Mouse (Mus musculus) cerebellum, adult 8-10 months (tissue): ENCODE measurements at regions not wholly inside any gene's neighbourhood (a gene's known extent, or its start where the extent isn't known, plus 50 kb on each side); places are given as distances from the start of the nearest gene placed in this dataset.

Experiments
- DNase-seq: peaks from one replicate; pipeline ENCODE4 v3.0.0; 2022

DNA sequence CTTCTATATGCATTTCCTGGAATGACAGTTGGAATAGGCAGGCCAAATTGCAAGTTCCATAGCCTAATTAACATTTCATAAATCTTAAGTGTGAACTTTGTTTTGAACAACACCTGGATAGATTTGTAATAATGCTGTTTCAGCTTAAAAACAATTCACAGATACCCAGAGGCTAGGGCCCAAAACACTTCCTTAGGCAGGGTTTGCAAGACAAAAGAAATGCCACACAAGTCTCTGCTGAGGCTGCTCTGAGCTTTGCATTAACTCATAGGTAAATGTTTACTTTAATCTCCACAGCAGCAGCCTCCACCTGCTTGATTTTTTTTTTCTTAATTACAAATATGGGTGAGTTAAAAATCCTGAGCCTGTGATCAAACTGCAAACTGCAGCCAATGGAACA, 118.4 kb downstream of the Gnat3 start:
- no peak for DNase-seq

DNA sequence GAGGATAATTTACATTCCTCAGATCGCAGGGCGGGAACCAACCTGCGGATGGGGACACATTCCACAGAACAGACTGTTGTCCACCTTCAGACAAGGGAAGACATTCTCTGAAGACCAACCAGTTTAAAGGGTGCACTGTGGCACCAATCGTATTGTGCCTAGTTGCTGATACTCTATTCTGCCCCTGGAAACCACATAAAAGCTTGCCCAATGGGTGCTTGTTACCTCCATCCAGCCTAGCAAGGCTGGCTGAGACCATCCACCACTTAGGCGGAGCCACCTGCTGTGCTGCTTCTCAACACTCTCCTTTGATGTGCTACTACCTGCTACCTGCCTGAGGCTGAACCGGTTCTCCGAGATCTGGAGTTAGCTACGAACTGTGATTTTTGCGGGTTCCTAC, 119.9 kb downstream of the Gnat3 start:
- no peak for DNase-seq

DNA sequence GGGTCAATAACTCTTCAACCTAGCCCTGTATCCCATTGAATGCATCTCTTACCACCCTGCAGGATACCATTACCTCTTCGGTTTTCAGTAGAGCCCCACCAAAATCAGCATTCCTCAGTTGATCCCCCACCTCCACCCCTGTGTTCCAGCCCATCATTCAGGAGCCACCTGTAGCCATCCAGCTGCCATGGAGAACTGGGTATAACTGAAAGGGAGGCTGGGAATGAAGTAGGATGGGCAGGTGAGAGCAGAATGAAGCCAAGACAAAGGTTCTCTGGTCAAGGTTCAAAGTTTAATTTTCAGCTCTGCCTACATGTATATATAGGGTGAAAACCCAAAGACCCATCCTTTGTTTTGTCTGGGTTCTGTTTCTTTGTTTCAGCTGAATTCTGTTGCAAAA, 121.4 kb downstream of the Gnat3 start:
- DNase-seq: no peak

DNA sequence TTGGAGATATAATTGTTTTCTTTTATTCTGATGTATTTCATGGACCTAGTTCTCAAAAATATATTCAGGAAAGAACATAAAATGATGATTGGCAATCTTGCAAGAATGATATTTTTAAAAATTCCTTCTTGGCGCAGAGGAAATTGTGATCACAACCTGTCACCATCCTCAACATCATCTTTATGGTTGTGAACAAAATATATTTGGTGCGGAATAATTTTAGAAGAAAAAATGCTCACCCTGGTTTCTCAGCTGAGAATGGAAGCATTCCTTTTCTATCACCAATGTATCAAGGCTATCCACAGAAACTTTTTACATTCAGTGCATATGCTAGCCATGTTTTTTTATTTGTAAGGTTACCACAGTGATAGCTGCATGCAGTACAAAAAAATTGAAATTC, 123.1 kb downstream of the Gnat3 start:
- DNase-seq: no peak

DNA sequence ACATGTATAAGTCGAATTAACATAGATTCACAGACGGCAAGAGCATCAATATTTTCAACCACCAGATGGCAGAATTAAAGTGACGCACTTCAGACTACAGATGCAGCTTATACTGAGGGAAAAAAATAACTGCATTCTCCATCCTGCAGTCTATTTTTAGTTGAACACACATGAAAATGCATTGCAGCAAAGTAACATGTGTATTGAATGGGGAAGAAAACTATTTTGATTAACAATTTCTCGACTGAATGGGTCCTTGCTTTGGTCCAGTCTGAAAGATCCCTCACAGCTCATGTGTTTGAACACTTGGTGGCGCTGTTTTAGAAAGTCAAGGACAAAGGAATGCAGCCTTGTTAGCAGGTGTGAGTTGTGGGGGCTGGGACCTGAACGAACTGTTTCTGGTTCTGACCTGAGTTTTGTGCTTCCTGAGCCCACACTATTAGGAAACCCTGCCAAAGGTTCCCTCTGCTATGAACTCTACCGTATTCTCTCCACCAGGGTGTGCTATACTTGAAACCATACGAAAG, 125.6 kb downstream of the Gnat3 start:
- peak; percentile 63 for DNase-seq

DNA sequence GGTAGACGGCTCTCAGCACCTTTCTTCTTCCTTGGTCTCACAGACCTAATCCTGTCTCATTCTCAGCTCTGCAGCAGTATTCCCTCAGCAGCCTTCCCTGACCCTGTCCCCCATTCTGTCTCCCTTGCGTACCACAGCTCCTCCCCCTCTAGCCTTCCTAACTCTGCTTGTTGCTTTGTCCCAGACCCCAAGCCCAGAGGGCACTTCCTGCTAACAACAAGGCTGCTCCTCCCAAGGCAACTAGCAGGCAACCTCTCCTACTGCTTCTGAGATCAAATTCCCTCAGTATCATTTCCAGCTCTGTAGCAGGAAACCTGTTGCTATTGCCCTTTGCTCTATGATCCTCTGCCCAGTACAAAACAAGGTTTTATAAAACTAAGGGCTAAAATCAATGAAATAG, 127.6 kb downstream of the Gnat3 start:
- no peak for DNase-seq

DNA sequence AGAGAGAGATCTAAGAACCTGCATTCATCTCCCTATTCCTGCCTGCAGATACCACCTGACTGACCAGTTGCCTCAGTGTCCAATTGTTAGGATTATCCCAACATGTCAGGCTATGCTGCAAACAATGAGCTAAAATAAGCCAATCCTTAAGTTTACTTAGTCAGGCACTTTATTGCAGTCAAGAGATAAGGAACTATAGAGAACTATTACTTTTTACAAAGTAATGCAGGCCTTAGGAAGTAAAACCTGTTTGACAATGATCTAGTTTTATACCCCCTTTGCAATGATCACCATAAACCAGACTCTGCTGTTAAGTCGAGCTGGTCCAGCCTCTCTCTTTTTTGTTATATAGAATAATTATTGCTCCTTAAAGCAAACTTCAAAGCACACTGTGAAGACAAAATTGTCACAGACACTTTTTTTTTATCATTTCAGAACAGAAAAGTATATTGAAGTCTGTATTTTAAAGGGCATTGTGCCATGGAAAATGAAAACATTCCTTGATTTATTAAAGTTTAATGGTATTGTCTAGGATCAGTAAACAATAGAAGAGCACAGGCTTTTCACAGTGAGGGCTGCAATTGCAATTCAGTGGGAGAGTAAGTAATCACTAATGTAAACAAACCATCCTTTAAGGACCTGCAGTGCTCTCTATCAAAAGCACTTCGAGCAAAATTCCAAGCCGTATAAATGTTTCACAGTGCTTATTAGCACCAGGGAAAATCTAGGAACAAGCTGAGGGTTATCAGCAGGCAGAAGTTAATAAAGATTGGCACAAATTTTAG, 152.7 kb downstream of the Gnat3 start:
- no peak for DNase-seq

DNA sequence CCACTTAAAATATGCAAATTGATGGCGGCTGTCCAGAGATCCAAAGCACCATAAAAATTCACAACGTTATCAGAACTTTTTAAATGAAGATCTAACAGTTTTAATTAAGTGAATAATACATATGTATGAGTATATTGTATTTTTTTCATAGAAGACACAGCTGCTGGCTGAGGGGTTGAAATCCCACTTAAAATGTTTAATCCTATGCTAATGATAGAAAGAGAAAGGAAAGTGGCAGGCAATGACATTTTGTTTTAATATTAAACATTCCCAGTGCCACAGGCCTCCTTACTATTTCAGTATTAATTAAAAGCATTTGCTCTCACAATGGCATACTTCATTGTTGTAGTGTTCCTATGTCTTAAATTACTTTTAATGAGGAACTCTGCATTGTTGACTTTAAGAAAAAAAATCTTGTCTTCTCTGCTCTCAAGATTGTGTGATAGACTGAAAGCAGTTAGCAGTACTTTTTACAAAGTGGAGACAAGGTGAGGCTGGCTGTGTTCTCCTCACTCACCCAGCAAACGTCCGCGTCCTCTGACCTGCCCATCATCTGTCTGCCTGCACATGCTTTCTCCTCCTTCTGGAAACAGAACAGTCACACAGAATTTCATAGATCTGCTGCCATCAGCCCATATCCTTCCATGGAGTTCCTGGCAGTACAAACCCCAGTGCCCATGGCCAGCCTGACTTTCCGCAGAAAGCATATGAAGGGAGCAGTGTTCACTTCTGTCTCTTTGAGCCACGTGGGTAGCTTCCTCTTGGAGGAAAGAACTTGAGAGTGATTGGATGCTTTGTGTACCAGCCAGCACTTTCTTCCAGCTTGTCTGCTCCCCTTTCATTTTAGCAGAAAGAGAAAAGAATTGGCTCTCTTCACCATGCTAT, 173.7 kb downstream of the Gnat3 start:
- no peak for DNase-seq

DNA sequence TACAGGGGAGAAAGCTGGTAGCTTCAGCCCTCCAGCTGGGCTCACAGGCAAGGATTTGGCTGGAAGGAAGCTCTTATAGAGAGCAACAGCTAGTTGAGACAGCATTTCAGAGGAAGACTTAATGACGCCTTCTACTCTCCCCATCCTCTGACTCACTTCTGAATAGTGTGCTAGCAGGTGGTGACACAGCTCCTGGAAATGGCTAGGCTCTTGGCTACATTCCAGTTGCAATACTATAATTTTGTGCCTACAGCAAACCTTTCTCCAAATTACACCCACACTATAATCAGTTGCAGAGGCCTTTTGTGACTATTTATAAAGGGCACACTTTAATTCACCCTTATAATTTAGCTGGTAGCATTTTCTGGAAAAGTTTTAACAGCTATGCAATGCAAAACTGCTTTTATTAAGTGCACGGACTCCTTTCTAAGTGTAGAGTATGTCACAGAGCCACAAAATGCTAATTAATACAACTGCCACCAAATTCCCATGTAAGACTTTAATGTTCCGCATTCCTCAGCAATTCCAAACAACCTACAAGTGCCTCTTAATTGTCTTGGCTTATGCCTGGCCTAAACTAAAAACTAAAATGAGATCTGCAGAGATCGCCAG, 175.2 kb downstream of the Gnat3 start:
- DNase-seq: no peak

DNA sequence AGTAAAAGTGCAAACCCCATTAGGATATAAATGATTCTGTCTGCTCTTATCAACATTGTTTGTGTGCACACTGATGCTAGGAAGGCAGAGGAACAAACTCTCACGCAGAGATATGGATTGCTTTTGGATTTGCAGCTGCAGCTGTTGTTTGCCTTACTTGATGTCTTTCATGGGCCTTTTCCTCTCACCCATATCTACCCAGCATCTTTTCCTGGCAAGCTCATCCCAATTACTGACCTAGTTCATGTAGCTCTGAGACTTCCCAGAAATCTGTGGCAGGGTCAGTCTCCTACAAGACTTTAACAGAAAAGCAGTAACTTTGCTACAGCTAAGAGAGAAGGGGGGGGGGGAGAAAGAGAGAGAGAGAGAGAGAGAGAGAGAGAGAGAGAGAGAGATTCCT, 189.9 kb downstream of the Gnat3 start:
- no peak for DNase-seq

DNA sequence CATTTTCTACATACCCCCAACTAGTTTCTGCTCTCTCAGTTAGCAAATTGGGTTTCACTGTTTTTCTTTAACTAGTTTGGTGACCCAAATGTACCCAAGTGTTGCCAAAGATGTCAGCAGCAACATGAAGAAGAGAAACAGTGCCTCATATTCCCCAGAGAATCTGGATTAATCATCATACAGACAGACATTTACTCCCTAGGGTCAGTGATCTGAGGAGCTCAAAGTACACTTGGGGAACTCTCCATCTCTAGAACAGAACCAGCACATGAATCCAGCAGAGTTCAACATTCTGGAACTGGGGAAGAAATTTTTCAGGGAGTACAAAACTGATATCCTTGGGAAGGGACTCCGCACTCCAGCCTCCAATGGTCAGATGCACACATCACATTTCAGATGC, 191.4 kb downstream of the Gnat3 start:
- DNase-seq: no peak

DNA sequence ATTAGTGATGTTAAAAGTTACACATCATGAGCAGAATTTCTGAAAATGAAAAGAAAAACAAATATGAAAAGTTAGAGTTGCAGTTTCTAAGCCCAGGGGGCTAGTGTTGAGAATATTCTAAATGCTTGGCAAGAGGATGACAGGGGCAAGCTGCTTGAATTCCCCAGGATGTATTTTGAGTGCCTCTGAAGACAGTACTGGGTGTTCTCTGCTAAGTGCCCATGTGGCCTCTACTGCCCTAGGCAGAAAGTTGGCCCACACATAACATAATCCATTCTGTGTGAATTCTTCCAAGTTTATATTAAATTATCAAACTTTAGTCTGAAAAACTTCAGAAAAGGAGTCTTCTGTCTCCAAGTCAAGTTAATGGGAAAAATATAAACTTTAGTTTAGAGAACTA, 196.6 kb downstream of the Gnai1 start:
- no peak for DNase-seq

DNA sequence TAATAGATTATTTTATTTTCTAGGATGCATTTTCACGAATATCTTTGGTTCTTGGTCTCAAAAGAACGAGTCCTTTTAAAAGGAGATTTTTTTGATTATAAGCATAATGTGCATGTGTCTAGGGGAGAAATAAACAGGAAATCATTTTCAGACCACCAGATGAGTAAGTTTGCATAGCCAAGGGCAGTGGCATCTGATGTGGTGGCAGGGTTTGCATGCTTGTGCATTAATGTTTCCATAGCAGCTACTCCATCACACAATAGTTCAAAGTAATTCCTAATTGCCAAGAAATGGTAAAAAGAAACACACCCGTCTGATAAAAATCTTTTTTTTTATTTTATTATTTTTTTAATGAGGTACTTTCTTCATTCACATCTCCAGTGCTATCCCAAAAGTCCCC, 182.3 kb downstream of the Gnai1 start:
- DNase-seq: no peak

DNA sequence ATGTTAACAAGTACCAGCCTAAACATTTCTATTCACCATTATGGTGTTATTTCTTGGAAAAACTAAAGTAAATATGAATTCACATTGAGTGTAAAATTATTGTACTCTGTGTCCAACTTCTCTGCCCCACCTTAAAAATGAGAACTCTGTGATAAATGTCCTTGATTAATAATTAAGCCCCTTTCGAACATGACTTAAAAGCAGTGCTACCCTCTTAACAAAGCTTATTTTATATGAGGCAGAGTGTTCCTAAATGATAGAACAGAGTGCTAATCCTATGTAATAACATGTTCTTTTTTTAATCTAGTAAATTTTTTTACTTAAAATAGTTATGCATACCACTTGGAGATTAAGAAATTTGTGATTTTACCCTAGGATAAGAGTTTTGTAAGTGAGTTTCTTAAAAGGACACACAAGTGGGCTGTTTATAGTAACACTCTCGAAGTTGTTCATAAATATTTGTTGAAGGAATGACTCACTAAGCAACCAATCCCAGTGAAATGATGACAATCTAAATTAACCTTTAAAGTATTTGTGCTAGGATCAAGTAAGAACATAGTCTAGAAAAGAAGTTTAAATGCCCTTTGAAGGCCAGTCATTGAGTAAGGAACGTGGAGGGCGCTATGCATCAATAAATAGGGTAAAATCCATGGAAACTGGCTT, 148.6 kb downstream of the Gnai1 start:
- DNase-seq: no peak
